In genomic region chr3:124788181-124788580, GRCm38 (mm10) we compare ENCODE assay signal across 28 mouse cellular contexts.
"Had no signal": no experiment of that assay in that cellular context is flagged by ENCODE, and none has a peak within 500 bp of the region (broad histone marks: within the 10 kb centered on the region; RNA-seq: fewer than 3 reads in every experiment).

No protein-coding gene starts in this region.

- H3K9ac ChIP-seq: embryonic facial prominence, embryonic 12.5 days; embryonic facial prominence, embryonic 13.5 days; embryonic facial prominence, embryonic 15.5 days; forebrain, embryonic 12.5 days; forebrain, embryonic 13.5 days; forebrain, embryonic 15.5 days; forebrain, postnatal 0 days had no signal

- H3K4me1 ChIP-seq: embryonic facial prominence, embryonic 13.5 days; embryonic facial prominence, embryonic 15.5 days; forebrain, embryonic 10.5 days; forebrain, embryonic 12.5 days; forebrain, embryonic 13.5 days; forebrain, embryonic 15.5 days had no signal

- H3K27me3 ChIP-seq: embryonic facial prominence, embryonic 12.5 days; embryonic facial prominence, embryonic 13.5 days; embryonic facial prominence, embryonic 15.5 days; forebrain, embryonic 12.5 days; forebrain, embryonic 13.5 days; forebrain, embryonic 15.5 days had no signal

- ATAC-seq: forebrain, embryonic 13.5 days; forebrain, embryonic 14.5 days; forebrain, embryonic 15.5 days; forebrain, embryonic 16.5 days; forebrain, postnatal 0 days had no signal

- H3K9me3 ChIP-seq: embryonic facial prominence, embryonic 10.5 days; embryonic facial prominence, embryonic 12.5 days; embryonic facial prominence, embryonic 13.5 days; embryonic facial prominence, embryonic 15.5 days; forebrain, embryonic 10.5 days; forebrain, embryonic 12.5 days; forebrain, embryonic 13.5 days; forebrain, embryonic 15.5 days had no signal

- DNase-seq: cerebellum, adult 2 months; cerebellum, adult 8-10 months; cerebellum, adult 9-10 months; cerebellum, adult 9-11 months; cerebellum, postnatal 10 days; cerebellum, postnatal 14 days; cerebellum, postnatal 25 days; cerebellum, postnatal 36 days; embryo, embryonic 11 days; forebrain, postnatal 0 days; gastrocnemius, adult 2 months; gastrocnemius, postnatal 10 days; gastrocnemius, postnatal 14 days; gastrocnemius, postnatal 25 days; gastrocnemius, postnatal 36 days; heart, adult 18-20 months; heart, adult 2 months had no signal

- H3K4me2 ChIP-seq: embryonic facial prominence, embryonic 12.5 days; embryonic facial prominence, embryonic 13.5 days; embryonic facial prominence, embryonic 15.5 days; forebrain, embryonic 12.5 days; forebrain, embryonic 13.5 days; forebrain, embryonic 15.5 days had no signal

- H3K27ac ChIP-seq: embryonic facial prominence, embryonic 10.5 days; embryonic facial prominence, embryonic 12.5 days; embryonic facial prominence, embryonic 13.5 days; embryonic facial prominence, embryonic 15.5 days; forebrain, embryonic 10.5 days; forebrain, embryonic 12.5 days; forebrain, embryonic 13.5 days; forebrain, embryonic 15.5 days; gastrocnemius, adult 2 months; heart, adult 2 months had no signal

- H3K4me3 ChIP-seq: embryonic facial prominence, embryonic 10.5 days; embryonic facial prominence, embryonic 12.5 days; embryonic facial prominence, embryonic 13.5 days; embryonic facial prominence, embryonic 15.5 days; erythroblast, embryonic 14.5 days; forebrain, embryonic 10.5 days; forebrain, embryonic 12.5 days; forebrain, embryonic 13.5 days; forebrain, embryonic 15.5 days; gastrocnemius, adult 2 months; heart, adult 2 months had no signal

- H3K36me3 ChIP-seq: embryonic facial prominence, embryonic 10.5 days; embryonic facial prominence, embryonic 12.5 days; embryonic facial prominence, embryonic 13.5 days; embryonic facial prominence, embryonic 15.5 days; forebrain, embryonic 10.5 days; forebrain, embryonic 12.5 days; forebrain, embryonic 15.5 days had no signal
